Mouse (Mus musculus) mouse embryonic stem cell (cell line): ENCODE measurements around the gene Mgme1.

ENCODE experiments used
- in situ Hi-C, 2 experiments: fragments of 300-500 bp; cut with MboI; formaldehyde crosslinking; loops; 1 replicate in 1 of 2; 3 replicates in 1 of 2; pipeline ENCODE4 v1.14.3; 2019 to 2020; ENCODE audit warnings: low sequenced_read_pairs in 2 of 2, low pct_unique_long_range_greater_than_20kb in 1 of 2, mixed read lengths in 1 of 2; ENCODE audit not compliant: unreplicated experiment in 1 of 2

Mgme1 gene

GRCm38 (mm10) chr2:144270507-144271420 is at the start of gene Mgme1, which contains the start of gene Snx5:
TSS of gene Mgme1 (plus strand) at chr2:144270663.
TSS of gene Snx5 (minus strand) at chr2:144270906.
- in situ Hi-C loops, result no loop called here

GRCm38 (mm10) chr2:144224351-144224750 is 46.1 kb upstream of the Mgme1 start:
- in situ Hi-C loops, result loop anchor here (25.0 kb wide), 3 partner anchors 212 to 387 kb away; partner anchors contain the start of genes Bfsp1 (in 1 of the 2) and Rrbp1 (in 1 of the 2)

GRCm38 (mm10) chr2:144226906-144227586 is 43.4 kb upstream of the Mgme1 start:
- in situ Hi-C loops, result no loop called here

GRCm38 (mm10) chr2:144228521-144229346 is 41.7 kb upstream of the Mgme1 start:
- in situ Hi-C loops, result no loop called here

- in situ Hi-C loops, result no loop called here
Observed at GRCm38 (mm10) chr2:144229647-144230046, 40.8 kb upstream of the Mgme1 start.

GRCm38 (mm10) chr2:144230498-144230897 is 40.0 kb upstream of the Mgme1 start:
- in situ Hi-C loops, result no loop called here

- in situ Hi-C loops, result no loop called here
Observed at GRCm38 (mm10) chr2:144231115-144231514, 39.3 kb upstream of the Mgme1 start.

- in situ Hi-C loops, result no loop called here
Observed at GRCm38 (mm10) chr2:144233534-144233933, 36.9 kb upstream of the Mgme1 start.

GRCm38 (mm10) chr2:144235776-144236175 is 34.7 kb upstream of the Mgme1 start:
- in situ Hi-C loops, result no loop called here

- in situ Hi-C loops, result no loop called here
Observed at GRCm38 (mm10) chr2:144236791-144237584, 33.5 kb upstream of the Mgme1 start.

GRCm38 (mm10) chr2:144238341-144238740 is 32.1 kb upstream of the Mgme1 start:
- in situ Hi-C loops, result no loop called here

GRCm38 (mm10) chr2:144239318-144239717 is 31.1 kb upstream of the Mgme1 start:
- in situ Hi-C loops, result no loop called here

GRCm38 (mm10) chr2:144240095-144240899 is 30.2 kb upstream of the Mgme1 start:
- in situ Hi-C loops, result no loop called here

GRCm38 (mm10) chr2:144245464-144245863 is 25.0 kb upstream of the Mgme1 start:
- in situ Hi-C loops, result no loop called here

- in situ Hi-C loops, result no loop called here
Observed at GRCm38 (mm10) chr2:144246270-144246669, 24.2 kb upstream of the Mgme1 start.

- in situ Hi-C loops, result no loop called here
Observed at GRCm38 (mm10) chr2:144247337-144247978, 23.0 kb upstream of the Mgme1 start.
